Mouse (Mus musculus): ENCODE results near the gene Arnt. TPM values are rescaled to one million over a fixed set of nuclear protein-coding genes. Genes with fewer than 3 reads are reported as not detected.
"Not testable (repeated sequence)": the region's sequence is repeated elsewhere in the genome, so short reads cannot be mapped to it uniquely, and the experiment has no call there.

The Arnt gene
- polyA plus RNA-seq (2011; ENCODE audit: insufficient read depth, insufficient read length, low replicate concordance, missing spikeins): 15.5 and 18.3 TPM in 2 replicates

GRCm38 (mm10) chr3:95434136-95434982 is at the start of gene Arnt:
Gene Arnt, plus strand, starts transcription at chr3:95434388.
- Histone ChIP-seq H3K27ac (ENCODE audit: control insufficient read depth, insufficient read depth, low read depth, low read length, poor library complexity) (peak within 1 kb of the TSS; percentile 81), H3K4me1 (ENCODE audit: control insufficient read depth, insufficient read depth, low read length) (no peaks in the 10 kb centered on the region; the same call in 1 of the 2 replicates), H3K4me3 (replicated peaks; ENCODE audit: control insufficient read depth, low read depth, low read length) (peak within 1 kb of the TSS; percentile 92)
- WGBS: under 1% methylated on average over 47 of the region's 47 CpGs
- TF ChIP-seq CTCF (IDR thresholded peaks at IDR 0.05; ENCODE audit: control insufficient read depth, insufficient read depth, low read length) (peak; percentile 8; the same call in 1 of the 2 replicates), POLR2A (IDR thresholded peaks at IDR 0.05; ENCODE audit: borderline replicate concordance, control insufficient read depth, low read depth, low read length) (peak; percentile 89)

GRCm38 (mm10) chr3:95385401-95386075 is 48.6 kb upstream of the Arnt start:
- no peak for TF ChIP-seq POLR2A (IDR thresholded peaks at IDR 0.05; ENCODE audit: borderline replicate concordance, control insufficient read depth, low read depth, low read length)
- TF ChIP-seq CTCF (IDR thresholded peaks at IDR 0.05; ENCODE audit: control insufficient read depth, insufficient read depth, low read length): no peak
- Histone ChIP-seq H3K27ac (ENCODE audit: control insufficient read depth, insufficient read depth, low read depth, low read length, poor library complexity) (no peak overlapping the region), H3K4me3 (replicated peaks; ENCODE audit: control insufficient read depth, low read depth, low read length) (no peak overlapping the region), H3K4me1 (ENCODE audit: control insufficient read depth, insufficient read depth, low read length) (no peaks in the 10 kb centered on the region)
- 39% methylated on average over 5 of the region's 5 CpGs for WGBS

GRCm38 (mm10) chr3:95394385-95394784 is 39.8 kb upstream of the Arnt start:
- Histone ChIP-seq H3K4me1 (ENCODE audit: control insufficient read depth, insufficient read depth, low read length) (no peaks in the 10 kb centered on the region), H3K27ac (ENCODE audit: control insufficient read depth, insufficient read depth, low read depth, low read length, poor library complexity) (no peak overlapping the region), H3K4me3 (replicated peaks; ENCODE audit: control insufficient read depth, low read depth, low read length) (no peak overlapping the region)
- WGBS: 69% methylated on average over 4 of the region's 4 CpGs
- TF ChIP-seq CTCF (IDR thresholded peaks at IDR 0.05; ENCODE audit: control insufficient read depth, insufficient read depth, low read length) (no peak), POLR2A (IDR thresholded peaks at IDR 0.05; ENCODE audit: borderline replicate concordance, control insufficient read depth, low read depth, low read length) (no peak)

- H3K27ac ChIP-seq (ENCODE audit: control insufficient read depth, insufficient read depth, low read depth, low read length, poor library complexity): no peak within 1 kb of the TSS
- no peaks in the 10 kb centered on the region for H3K4me1 ChIP-seq (ENCODE audit: control insufficient read depth, insufficient read depth, low read length)
- TF ChIP-seq POLR2A (IDR thresholded peaks at IDR 0.05; ENCODE audit: borderline replicate concordance, control insufficient read depth, low read depth, low read length): no peak
- TF ChIP-seq CTCF (IDR thresholded peaks at IDR 0.05; ENCODE audit: control insufficient read depth, insufficient read depth, low read length): no peak
- 86% methylated on average over 3 of the region's 3 CpGs for WGBS
- H3K4me3 ChIP-seq (replicated peaks; ENCODE audit: control insufficient read depth, low read depth, low read length): no peak within 1 kb of the TSS
These were observed 31.4 kb upstream of the Arnt start, which contains the start of gene 4930558C23Rik for GRCm38 (mm10) chr3:95402741-95403140. Gene 4930558C23Rik, minus strand, starts transcription at chr3:95402841.

- Histone ChIP-seq H3K4me3 (replicated peaks; ENCODE audit: control insufficient read depth, low read depth, low read length) (no peak overlapping the region), H3K4me1 (ENCODE audit: control insufficient read depth, insufficient read depth, low read length) (no peaks in the 10 kb centered on the region), H3K27ac (ENCODE audit: control insufficient read depth, insufficient read depth, low read depth, low read length, poor library complexity) (no peak overlapping the region)
- WGBS: 36% methylated on average over 1 of the region's 1 CpGs
- TF ChIP-seq POLR2A (IDR thresholded peaks at IDR 0.05; ENCODE audit: borderline replicate concordance, control insufficient read depth, low read depth, low read length): no peak
- TF ChIP-seq CTCF (IDR thresholded peaks at IDR 0.05; ENCODE audit: control insufficient read depth, insufficient read depth, low read length): no peak
These were observed 26.5 kb upstream of the Arnt start for GRCm38 (mm10) chr3:95407728-95408127.

GRCm38 (mm10) chr3:95408852-95409251 is 25.3 kb upstream of the Arnt start:
- 87% methylated on average over 2 of the region's 2 CpGs for WGBS
- Histone ChIP-seq H3K4me3 (replicated peaks; ENCODE audit: control insufficient read depth, low read depth, low read length) (no peak overlapping the region), H3K4me1 (ENCODE audit: control insufficient read depth, insufficient read depth, low read length) (no peaks in the 10 kb centered on the region), H3K27ac (ENCODE audit: control insufficient read depth, insufficient read depth, low read depth, low read length, poor library complexity) (no peak overlapping the region)
- no peak for TF ChIP-seq POLR2A (IDR thresholded peaks at IDR 0.05; ENCODE audit: borderline replicate concordance, control insufficient read depth, low read depth, low read length)
- no peak for TF ChIP-seq CTCF (IDR thresholded peaks at IDR 0.05; ENCODE audit: control insufficient read depth, insufficient read depth, low read length)

GRCm38 (mm10) chr3:95412268-95412667 is 21.9 kb upstream of the Arnt start:
- WGBS: 77% methylated on average over 1 of the region's 1 CpGs
- TF ChIP-seq POLR2A (IDR thresholded peaks at IDR 0.05; ENCODE audit: borderline replicate concordance, control insufficient read depth, low read depth, low read length) (no peak), CTCF (IDR thresholded peaks at IDR 0.05; ENCODE audit: control insufficient read depth, insufficient read depth, low read length) (no peak)
- Histone ChIP-seq H3K27ac (ENCODE audit: control insufficient read depth, insufficient read depth, low read depth, low read length, poor library complexity) (no peak overlapping the region), H3K4me1 (ENCODE audit: control insufficient read depth, insufficient read depth, low read length) (no peaks in the 10 kb centered on the region), H3K4me3 (replicated peaks; ENCODE audit: control insufficient read depth, low read depth, low read length) (no peak overlapping the region)

GRCm38 (mm10) chr3:95417866-95418265 is 16.3 kb upstream of the Arnt start:
- no peak for TF ChIP-seq POLR2A (IDR thresholded peaks at IDR 0.05; ENCODE audit: borderline replicate concordance, control insufficient read depth, low read depth, low read length)
- no peak for TF ChIP-seq CTCF (IDR thresholded peaks at IDR 0.05; ENCODE audit: control insufficient read depth, insufficient read depth, low read length)
- H3K4me3 ChIP-seq (replicated peaks; ENCODE audit: control insufficient read depth, low read depth, low read length): no peak overlapping the region
- 82% methylated on average over 6 of the region's 6 CpGs for WGBS
- no peaks in the 10 kb centered on the region for H3K4me1 ChIP-seq (ENCODE audit: control insufficient read depth, insufficient read depth, low read length)
- no peak overlapping the region for H3K27ac ChIP-seq (ENCODE audit: control insufficient read depth, insufficient read depth, low read depth, low read length, poor library complexity)

- not testable (repeated sequence) for H3K27ac ChIP-seq (ENCODE audit: control insufficient read depth, insufficient read depth, low read depth, low read length, poor library complexity); H3K4me3 ChIP-seq (replicated peaks; ENCODE audit: control insufficient read depth, low read depth, low read length); H3K4me1 ChIP-seq (ENCODE audit: control insufficient read depth, insufficient read depth, low read length)
- 83% methylated on average over 5 of the region's 5 CpGs for WGBS
These were observed 7.7 kb upstream of the Arnt start for GRCm38 (mm10) chr3:95426476-95426875.

GRCm38 (mm10) chr3:95427117-95427890 is 6.9 kb upstream of the Arnt start:
- not testable (repeated sequence) for H3K4me1 ChIP-seq (ENCODE audit: control insufficient read depth, insufficient read depth, low read length); H3K4me3 ChIP-seq (replicated peaks; ENCODE audit: control insufficient read depth, low read depth, low read length); H3K27ac ChIP-seq (ENCODE audit: control insufficient read depth, insufficient read depth, low read depth, low read length, poor library complexity)
- WGBS: 26% methylated on average over 14 of the region's 33 CpGs

- H3K4me1 ChIP-seq (ENCODE audit: control insufficient read depth, insufficient read depth, low read length); H3K27ac ChIP-seq (ENCODE audit: control insufficient read depth, insufficient read depth, low read depth, low read length, poor library complexity): not testable (repeated sequence)
- peak overlapping the region; percentile 45 for H3K4me3 ChIP-seq (replicated peaks; ENCODE audit: control insufficient read depth, low read depth, low read length)
- 15% methylated on average over 15 of the region's 21 CpGs for WGBS
These were observed 6.3 kb upstream of the Arnt start for GRCm38 (mm10) chr3:95427891-95428238.

All from bone marrow, adult 2 months (tissue).